Mouse (Mus musculus) G1E (cell line): Measurements from ENCODE around the gene Tmco1.

ENCODE experiments used
- CTCF ChIP-seq: IDR thresholded peaks from 2 replicates; pipeline ENCODE4 v1.5.1; 2012; ENCODE audit warnings: low read depth, low read length, inconsistent platforms, mixed read lengths
- GATA1 ChIP-seq: IDR thresholded peaks from 2 replicates; pipeline ENCODE4 v1.6.1; 2012; ENCODE audit warnings: borderline replicate concordance, low read length, inconsistent platforms, mixed read lengths
- GATA2 ChIP-seq: IDR thresholded peaks from 2 replicates; pipeline ENCODE4 v1.6.1; 2012; ENCODE audit warnings: low read depth, low read length, inconsistent platforms, borderline replicate concordance
- POLR2AphosphoS5 ChIP-seq: IDR thresholded peaks from 2 replicates; pipeline ENCODE4 v1.6.1; 2012; ENCODE audit warnings: low read depth, low read length, inconsistent platforms; ENCODE audit not compliant: insufficient replicate concordance
- TAL1 ChIP-seq: conservative IDR thresholded peaks from 2 replicates; pipeline ENCODE4 v1.6.1; 2012; ENCODE audit warnings: low read depth, low read length, inconsistent platforms, mixed read lengths

- no peak for TF ChIP-seq CTCF
- TF ChIP-seq POLR2AphosphoS5: no peak
- no peak for TF ChIP-seq GATA2
- no peak for TF ChIP-seq GATA1
- no peak for TF ChIP-seq TAL1
Observed at GRCm38 (mm10) chr1:167290263-167290592, 17.9 kb upstream of the Tmco1 start.
